Mouse (Mus musculus) gastrocnemius, adult 2 months (tissue): Measurements from ENCODE around the gene Cd300lf. TPM values are rescaled to one million over a fixed set of nuclear protein-coding genes. Genes with fewer than 3 reads are reported as not detected.

Source experiments
- DNase-seq: peaks from one replicate; pipeline ENCODE4 v3.0.0; 2022
- H3K27ac ChIP-seq: fragments of 200-600 bp; 2 replicates; pipeline ENCODE4 v1.8.1; 2022; ENCODE audit warnings: mild to moderate bottlenecking
- H3K4me3 ChIP-seq: fragments of 200-600 bp; 2 replicates; pipeline ENCODE4 v1.8.1; 2022; ENCODE audit warnings: mild to moderate bottlenecking, moderate library complexity
- CTCF ChIP-seq: fragments of 200-600 bp; IDR thresholded peaks from 2 replicates; pipeline ENCODE4 v1.8.1; 2022; ENCODE audit warnings: antibody characterized with exemption, mild to moderate bottlenecking, moderate library complexity
- intact Hi-C: fragments of 180-260 bp; cut with DNase I; formaldehyde crosslinking; loops from one replicate; pipeline ENCODE4 v1.15.1; 2025
- total RNA-seq, 2 experiments: library from RNA; stranded (reverse); gene quantifications; 2 replicates each; pipeline ENCODE4 v1.2.3; 2021

The Cd300lf gene
- total RNA-seq, 2 experiments from 2014 or later, result 0.31 TPM; not detected in 1

GRCm38 (mm10) chr11:115166776-115167175 lies 33.0 kb upstream of the Cd300lf start:
- no peak for TF ChIP-seq CTCF
- no peak overlapping the region for H3K4me3 ChIP-seq
- DNase-seq, result peak; percentile 6
- no peak overlapping the region for H3K27ac ChIP-seq
- intact Hi-C loops, result no loop called here

- peak overlapping the region; percentile 82; the same call in 1 of the 2 replicates for H3K27ac ChIP-seq
- intact Hi-C loops, result no loop called here
- peak overlapping the region; percentile 78 for H3K4me3 ChIP-seq
- DNase-seq, result peak; percentile 22
- no peak for TF ChIP-seq CTCF
Measured at GRCm38 (mm10) chr11:115164976-115165374, 31.2 kb upstream of the Cd300lf start.

- H3K4me3 ChIP-seq, result peak overlapping the region; percentile 78
- TF ChIP-seq CTCF, result no peak
- intact Hi-C loops, result no loop called here
- DNase-seq, result peak; percentile 16
- H3K27ac ChIP-seq, result peak overlapping the region; percentile 82
Measured at GRCm38 (mm10) chr11:115164341-115164975, 30.7 kb upstream of the Cd300lf start.

- Histone ChIP-seq H3K4me3 (peak overlapping the region; percentile 78), H3K27ac (peak overlapping the region; percentile 82)
- intact Hi-C loops, result no loop called here
- TF ChIP-seq CTCF, result no peak; the same call in 1 of the 2 replicates
- DNase-seq, result no peak
Measured at GRCm38 (mm10) chr11:115163568-115164150, 29.9 kb upstream of the Cd300lf start.

- peak within 1 kb of the TSS; percentile 85 for H3K27ac ChIP-seq
Measured at GRCm38 (mm10) chr11:115162832-115163480, 29.2 kb upstream of the Cd300lf start, which contains the start of gene Slc9a3r1. Gene Slc9a3r1, plus strand, starts transcription at chr11:115163341.

GRCm38 (mm10) chr11:115162205-115162601 lies 28.4 kb upstream of the Cd300lf start:
- H3K27ac ChIP-seq, result peak overlapping the region; percentile 85
- H3K4me3 ChIP-seq, result peak overlapping the region; percentile 78

More at GRCm38 (mm10) chr11:115162832-115163480, 29.2 kb upstream of the Cd300lf start, which contains the start of gene Slc9a3r1:
- intact Hi-C loops, result no loop called here
- DNase-seq, result peak; percentile 99
- peak within 1 kb of the TSS; percentile 78 for H3K4me3 ChIP-seq
- no peak for TF ChIP-seq CTCF

GRCm38 (mm10) chr11:115161578-115162204 lies 27.9 kb upstream of the Cd300lf start:
- intact Hi-C loops, result loop anchor here (1.0 to 2.0 kb wide), 2 partner anchors 21 to 109 kb away; no protein-coding TSS in a partner anchor
- peak; percentile 25 for DNase-seq
- peak overlapping the region; percentile 85; the same call in 1 of the 2 replicates for H3K27ac ChIP-seq
- H3K4me3 ChIP-seq, result no peak overlapping the region
- no peak for TF ChIP-seq CTCF

More at GRCm38 (mm10) chr11:115162205-115162601, 28.4 kb upstream of the Cd300lf start:
- DNase-seq, result peak; percentile 17
- no peak for TF ChIP-seq CTCF
- intact Hi-C loops, result no loop called here

- Histone ChIP-seq H3K4me3 (no peak overlapping the region), H3K27ac (0 out of 2 replicates have a peak overlapping the region, but pooled peaks have one; percentile 28)
- peak; percentile 84 for DNase-seq
- peak; percentile 99; the same call in 1 of the 2 replicates for TF ChIP-seq CTCF
- intact Hi-C loops, result loop anchor here (1.0 to 2.0 kb wide), 2 partner anchors 21 to 110 kb away; no protein-coding TSS in a partner anchor
Measured at GRCm38 (mm10) chr11:115160883-115161577, 27.2 kb upstream of the Cd300lf start.

- TF ChIP-seq CTCF, result peak; percentile 90
- H3K4me3 ChIP-seq, result no peak overlapping the region
- intact Hi-C loops, result loop anchor here (2.0 kb wide), 1 partner anchor 111 kb away; no protein-coding TSS in a partner anchor
- H3K27ac ChIP-seq, result no peak overlapping the region
- peak; percentile 83 for DNase-seq
Measured at GRCm38 (mm10) chr11:115160016-115160797, 26.4 kb upstream of the Cd300lf start.

GRCm38 (mm10) chr11:115157933-115158719 lies 24.3 kb upstream of the Cd300lf start:
- TF ChIP-seq CTCF, result no peak
- peak; percentile 10 for DNase-seq
- Histone ChIP-seq H3K4me3 (no peak overlapping the region), H3K27ac (0 out of 2 replicates have a peak overlapping the region, but pooled peaks have one; percentile 16)
- intact Hi-C loops, result no loop called here
